Mouse (Mus musculus) embryonic facial prominence, embryonic 12.5 days (tissue): Measurements from ENCODE around the gene Btd. TPM values are rescaled to one million over a fixed set of nuclear protein-coding genes. Genes with fewer than 3 reads are reported as not detected.
A peak's percentile ranks its signal among the peaks of the same experiment; 100 is the strongest.
"Not testable (repeated sequence)": the region's sequence is repeated elsewhere in the genome, so short reads cannot be mapped to it uniquely, and the experiment has no call there.

Experiments
- ATAC-seq: fragments of 200-750 bp; cut with Nextera tagmentation; 2 replicates; pipeline ENCODE4 v1.8.0; 2017; ENCODE audit not compliant: insufficient number of reproducible peaks, insufficient read depth, low FRiP score, low TSS enrichment
- H3K27ac ChIP-seq: fragments of 300-500 bp; sonication (generic); 2 replicates; pipeline ENCODE4 v1.5.1; 2016; ENCODE audit warnings: mild to moderate bottlenecking
- H3K27me3 ChIP-seq: fragments of 300-500 bp; sonication (generic); 2 replicates; pipeline ENCODE4 v1.6.1; 2016; ENCODE audit warnings: mild to moderate bottlenecking, moderate library complexity
- H3K36me3 ChIP-seq: fragments of 300-500 bp; sonication (generic); 2 replicates; pipeline ENCODE4 v1.6.1; 2016; ENCODE audit warnings: mild to moderate bottlenecking
- H3K4me1 ChIP-seq: fragments of 300-500 bp; sonication (generic); 2 replicates; pipeline ENCODE4 v1.6.1; 2016
- H3K4me2 ChIP-seq: fragments of 300-500 bp; sonication (generic); replicated peaks from 2 replicates; pipeline ENCODE4 v1.6.1; 2016; ENCODE audit warnings: mild to moderate bottlenecking, moderate library complexity
- H3K4me3 ChIP-seq: fragments of 300-500 bp; sonication (generic); 2 replicates; pipeline ENCODE4 v1.5.1; 2016; ENCODE audit warnings: mild to moderate bottlenecking
- H3K9ac ChIP-seq: fragments of 300-500 bp; sonication (generic); 2 replicates; pipeline ENCODE4 v1.6.1; 2016; ENCODE audit warnings: mild to moderate bottlenecking, moderate library complexity
- H3K9me3 ChIP-seq: fragments of 300-500 bp; sonication (generic); 2 replicates; pipeline ENCODE4 v1.6.1; 2016; ENCODE audit warnings: mild to moderate bottlenecking, moderate library complexity
- WGBS: fragments of 180-500 bp; shearing (Covaris S2); methylation state at CpG from one replicate; pipeline ENCODE4 v1.1.7; 2016; 5-methylcytosine and 5-hydroxymethylcytosine counted together
- polyA plus RNA-seq: library from polyadenylated mRNA; unstranded; fragments of >200 nt; fragmentation: Nextera tagmentation; extraction: Ambion mirVana; gene quantifications from 2 replicates; pipeline ENCODE4 v1.2.1, GENCODE M21; 2016

Btd gene
- polyA plus RNA-seq = 25.3 and 28.5 TPM in 2 replicates

DNA sequence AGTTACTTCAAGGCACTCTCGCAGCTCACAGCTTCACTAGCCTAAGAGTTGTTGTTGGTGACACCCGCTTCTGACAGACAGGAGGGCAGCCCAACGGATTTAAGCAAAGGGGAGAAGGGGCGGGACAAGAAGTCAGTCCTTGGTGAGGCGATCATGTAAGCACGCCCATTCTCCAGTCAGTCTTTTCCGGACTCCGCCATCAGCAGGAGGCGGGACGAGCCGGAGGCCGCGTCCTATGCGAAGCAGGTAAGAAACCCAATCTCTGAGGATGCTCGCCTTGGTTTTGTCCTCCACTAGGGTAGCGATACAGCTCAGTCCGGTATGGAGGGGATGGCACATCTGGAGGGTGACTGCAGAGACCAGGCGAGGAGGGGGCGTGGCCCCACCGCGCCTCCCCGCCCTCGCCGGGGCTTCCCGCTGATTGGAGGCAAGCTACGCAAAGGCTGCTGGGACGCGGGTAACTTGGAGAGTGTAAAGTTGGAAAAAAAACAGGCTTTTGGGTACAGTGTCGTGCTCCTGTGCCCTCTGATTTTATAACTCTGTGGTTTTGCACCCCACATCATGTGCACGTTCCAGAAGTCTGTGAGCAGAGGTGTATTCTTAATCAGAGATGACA lies at the start of gene Btd, which contains the start of gene Hacl1:
Btd (plus strand) TSS at position 139 of the 616 bp plus-strand sequence.
Hacl1 (minus strand) TSS at position 397 of the 616 bp plus-strand sequence.
- H3K9ac ChIP-seq = peak within 1 kb of the TSS; percentile 60
- H3K9me3 ChIP-seq = no peaks in the 10 kb centered on the region
- peak within 1 kb of the TSS; percentile 86 for H3K27ac ChIP-seq
- peak within 1 kb of the TSS; percentile 52 for H3K4me3 ChIP-seq
- WGBS = 0% methylated on average over 30 of the region's 30 CpGs
- H3K4me1 ChIP-seq = peaks cover 10% of the 10 kb centered on the region; the same call in 1 of the 2 replicates
- H3K4me2 ChIP-seq = peak within 1 kb of the TSS; percentile 81
- no peaks in the 10 kb centered on the region for H3K36me3 ChIP-seq
- peak; percentile 98 for ATAC-seq
- H3K27me3 ChIP-seq = no peaks in the 10 kb centered on the region

DNA sequence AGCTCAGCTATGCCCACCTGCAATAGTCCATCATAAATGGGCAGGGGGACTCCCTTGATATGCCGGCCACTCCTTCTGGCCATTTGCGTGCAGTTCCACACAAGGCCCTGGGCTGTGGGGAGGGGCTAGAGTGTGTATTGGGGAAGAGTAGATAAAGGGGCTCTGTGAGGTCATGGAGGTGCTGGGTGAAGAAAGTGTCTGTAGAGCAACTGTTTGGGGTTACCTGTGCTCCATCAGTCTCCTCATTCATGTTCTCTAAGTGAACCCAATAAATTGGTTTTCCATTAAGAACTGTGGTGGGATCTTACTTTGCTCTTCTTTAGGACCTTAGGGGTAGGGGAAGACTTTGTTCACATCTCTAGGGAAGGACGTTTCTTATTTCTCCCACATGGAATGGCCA lies 49.6 kb upstream of the Btd start, which contains the start of gene Colq:
Colq (minus strand) TSS at position 101 of the 400 bp plus-strand sequence.
- 77% methylated on average over 3 of the region's 3 CpGs for WGBS
- Histone ChIP-seq H3K27me3 (no peaks in the 10 kb centered on the region), H3K4me3 (no peak within 1 kb of the TSS), H3K4me2 (no peak within 1 kb of the TSS), H3K9ac (no peak within 1 kb of the TSS), H3K36me3 (no peaks in the 10 kb centered on the region), H3K9me3 (0 out of 2 replicates have a peak, but pooled peaks cover 4% of the 10 kb centered on the region), H3K27ac (no peak within 1 kb of the TSS), H3K4me1 (no peaks in the 10 kb centered on the region)
- no peak for ATAC-seq

DNA sequence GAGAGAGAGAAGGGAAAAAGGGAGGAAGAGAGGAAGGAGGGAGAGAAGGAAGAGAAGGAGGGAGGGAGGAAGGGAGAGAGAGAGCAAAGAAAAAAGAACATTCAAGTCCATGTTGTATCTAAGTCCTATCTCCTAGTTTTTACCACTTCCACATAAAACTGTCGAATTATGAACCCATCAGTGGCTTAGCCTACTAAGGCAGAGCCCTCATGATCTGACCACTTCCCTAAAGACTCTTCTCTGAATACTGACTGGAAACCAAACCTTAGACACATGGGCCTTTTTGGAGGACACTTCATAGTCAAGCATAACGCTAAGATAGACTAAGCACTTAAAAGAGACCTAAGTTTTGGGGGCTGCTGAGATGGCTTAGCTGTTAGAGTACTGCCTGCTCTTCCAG lies 47.8 kb upstream of the Btd start:
- ATAC-seq = no peak
- Histone ChIP-seq H3K4me3 (no peak overlapping the region), H3K27ac (no peak overlapping the region), H3K9ac (no peak overlapping the region), H3K9me3 (0 out of 2 replicates have a peak, but pooled peaks cover 4% of the 10 kb centered on the region), H3K4me2 (no peak overlapping the region), H3K27me3 (no peaks in the 10 kb centered on the region), H3K36me3 (no peaks in the 10 kb centered on the region), H3K4me1 (no peaks in the 10 kb centered on the region)
- WGBS = 80% methylated on average over 2 of the region's 2 CpGs

DNA sequence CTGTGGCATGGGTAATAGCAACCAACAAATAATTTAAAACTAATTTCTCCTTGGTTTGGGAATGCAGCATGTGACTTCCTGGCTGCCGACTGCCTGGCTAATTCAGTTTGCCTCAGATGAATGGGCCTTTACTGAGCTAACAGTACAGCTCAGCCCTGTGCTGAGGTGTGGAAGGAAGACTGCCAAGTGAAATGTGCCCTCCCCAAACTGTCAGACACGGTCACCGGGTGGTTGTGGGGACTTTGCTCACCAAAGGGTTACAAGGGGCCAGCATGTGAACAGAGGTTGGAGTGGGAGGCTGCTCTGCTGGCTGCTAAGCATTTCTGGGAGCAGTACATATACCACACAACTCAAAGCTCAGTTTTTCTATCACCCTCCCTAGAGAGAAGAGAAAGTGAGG lies 46.1 kb upstream of the Btd start:
- no peak overlapping the region for H3K4me3 ChIP-seq
- no peaks in the 10 kb centered on the region for H3K4me1 ChIP-seq
- no peaks in the 10 kb centered on the region for H3K27me3 ChIP-seq
- WGBS = 71% methylated on average over 3 of the region's 3 CpGs
- no peaks in the 10 kb centered on the region for H3K36me3 ChIP-seq
- H3K9me3 ChIP-seq = 0 out of 2 replicates have a peak, but pooled peaks cover 4% of the 10 kb centered on the region
- no peak overlapping the region for H3K4me2 ChIP-seq
- H3K27ac ChIP-seq = no peak overlapping the region
- ATAC-seq = no peak
- H3K9ac ChIP-seq = no peak overlapping the region

DNA sequence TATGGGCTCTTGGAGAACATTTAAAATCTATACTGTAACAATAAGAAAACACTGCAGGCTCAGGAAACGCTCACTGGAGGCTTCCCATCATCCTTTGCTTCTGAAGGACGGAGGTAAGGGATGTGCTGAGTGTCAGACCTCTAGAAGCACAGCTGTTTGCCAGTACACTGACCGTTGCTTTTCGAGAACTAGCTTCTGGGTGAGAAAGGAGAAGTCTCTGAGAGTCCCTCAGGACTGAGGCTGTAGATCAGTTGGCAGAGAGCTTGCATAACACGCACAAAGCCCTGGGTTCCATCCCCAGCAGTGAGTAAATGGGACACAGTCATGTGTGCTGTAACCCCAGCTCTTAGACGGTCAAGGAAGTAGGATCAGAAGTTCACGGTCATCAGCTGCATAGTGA lies 44.4 kb upstream of the Btd start:
- 73% methylated on average over 7 of the region's 7 CpGs for WGBS
- H3K4me2 ChIP-seq = no peak overlapping the region
- no peaks in the 10 kb centered on the region for H3K36me3 ChIP-seq
- 0 out of 2 replicates have a peak, but pooled peaks cover 4% of the 10 kb centered on the region for H3K9me3 ChIP-seq
- H3K27me3 ChIP-seq = no peaks in the 10 kb centered on the region
- no peak overlapping the region for H3K9ac ChIP-seq
- no peak for ATAC-seq
- no peak overlapping the region for H3K27ac ChIP-seq
- no peaks in the 10 kb centered on the region for H3K4me1 ChIP-seq
- H3K4me3 ChIP-seq = no peak overlapping the region

DNA sequence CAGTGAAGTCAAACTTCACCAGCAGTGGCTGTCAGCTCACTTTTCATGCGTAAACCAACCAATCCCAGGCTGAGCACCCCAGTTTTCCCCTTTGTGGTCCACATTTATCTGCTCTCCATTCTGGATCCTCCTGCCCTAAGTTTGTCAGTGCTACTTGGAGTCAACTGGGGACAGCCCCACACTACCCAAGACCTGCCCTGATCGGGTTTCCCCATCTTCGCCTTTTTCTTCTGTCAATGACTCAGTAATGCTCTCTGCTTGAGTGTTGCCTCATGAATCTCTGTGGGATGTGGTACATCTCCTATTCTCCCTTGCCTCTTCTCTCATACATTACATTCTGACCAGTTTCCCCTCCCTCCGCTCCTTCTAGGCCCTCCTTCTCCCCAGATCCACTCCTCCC lies 43.4 kb upstream of the Btd start:
- 94% methylated on average over 4 of the region's 4 CpGs for WGBS
- H3K4me1 ChIP-seq = no peaks in the 10 kb centered on the region
- H3K9me3 ChIP-seq = 0 out of 2 replicates have a peak, but pooled peaks cover 4% of the 10 kb centered on the region
- H3K27ac ChIP-seq = no peak overlapping the region
- no peak overlapping the region for H3K9ac ChIP-seq
- H3K4me2 ChIP-seq = no peak overlapping the region
- H3K27me3 ChIP-seq = no peaks in the 10 kb centered on the region
- no peak overlapping the region for H3K4me3 ChIP-seq
- H3K36me3 ChIP-seq = no peaks in the 10 kb centered on the region
- ATAC-seq = no peak

DNA sequence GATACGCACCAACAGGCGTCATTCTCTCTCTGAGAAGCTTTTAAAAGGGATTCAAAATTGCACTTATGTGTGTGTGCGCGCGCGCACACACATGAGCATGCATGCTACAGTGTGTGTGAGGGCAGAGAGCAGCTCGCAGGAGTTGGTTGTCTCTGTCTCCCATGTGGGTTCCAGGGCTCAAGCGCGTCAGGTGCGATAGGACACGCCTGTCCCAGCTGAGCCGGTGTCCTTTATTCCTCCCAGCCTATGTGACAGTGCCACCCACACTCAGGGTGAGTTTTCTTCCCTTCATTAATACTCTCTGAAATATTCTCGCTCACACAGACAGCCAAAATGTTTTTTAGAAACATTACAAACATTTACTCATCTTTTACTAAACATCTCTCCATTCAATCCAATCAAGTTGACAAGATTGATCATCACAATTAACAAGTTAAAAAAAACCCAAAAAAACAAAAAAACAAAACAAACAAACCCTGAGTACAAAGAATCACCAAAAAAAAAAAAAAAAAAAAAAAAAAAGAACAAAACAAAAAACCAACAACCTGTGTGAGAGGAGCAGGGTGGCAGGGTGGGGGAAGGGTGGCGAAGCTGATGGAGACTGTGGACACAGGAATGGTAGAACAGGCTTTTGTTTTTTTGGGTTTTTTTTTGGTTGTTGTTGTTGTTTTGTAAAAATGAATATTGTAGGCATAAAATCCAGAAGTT lies 38.8 kb upstream of the Btd start:
- H3K9ac ChIP-seq = no peak overlapping the region
- no peak overlapping the region for H3K27ac ChIP-seq
- H3K36me3 ChIP-seq = no peaks in the 10 kb centered on the region
- no peaks in the 10 kb centered on the region for H3K4me1 ChIP-seq
- H3K4me2 ChIP-seq = no peak overlapping the region
- no peaks in the 10 kb centered on the region for H3K27me3 ChIP-seq
- no peak overlapping the region for H3K4me3 ChIP-seq
- no peaks in the 10 kb centered on the region for H3K9me3 ChIP-seq
- 92% methylated on average over 14 of the region's 14 CpGs for WGBS
- ATAC-seq = no peak

DNA sequence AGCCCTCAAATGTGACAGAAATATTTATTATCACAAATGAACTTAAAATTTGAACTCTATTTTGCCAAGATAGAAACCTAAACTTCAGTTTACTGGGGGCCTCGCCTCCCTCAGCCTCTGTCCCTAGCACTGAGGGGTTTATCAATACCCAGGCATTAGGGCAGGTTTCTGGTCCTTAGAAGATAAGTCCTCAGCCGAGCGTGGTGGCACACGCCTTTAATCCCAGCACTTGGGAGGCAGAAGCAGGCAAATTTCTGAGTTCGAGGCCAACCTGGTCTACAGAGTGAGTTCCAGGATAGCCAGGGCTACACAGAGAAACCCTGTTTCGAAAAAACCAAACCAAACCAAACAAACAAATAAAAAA lies 38.2 kb upstream of the Btd start:
- not testable (repeated sequence) for H3K36me3 ChIP-seq, H3K4me2 ChIP-seq, H3K9me3 ChIP-seq, H3K27me3 ChIP-seq, ATAC-seq, H3K4me1 ChIP-seq, H3K27ac ChIP-seq, H3K9ac ChIP-seq, H3K4me3 ChIP-seq
- WGBS = 82% methylated on average over 6 of the region's 6 CpGs

DNA sequence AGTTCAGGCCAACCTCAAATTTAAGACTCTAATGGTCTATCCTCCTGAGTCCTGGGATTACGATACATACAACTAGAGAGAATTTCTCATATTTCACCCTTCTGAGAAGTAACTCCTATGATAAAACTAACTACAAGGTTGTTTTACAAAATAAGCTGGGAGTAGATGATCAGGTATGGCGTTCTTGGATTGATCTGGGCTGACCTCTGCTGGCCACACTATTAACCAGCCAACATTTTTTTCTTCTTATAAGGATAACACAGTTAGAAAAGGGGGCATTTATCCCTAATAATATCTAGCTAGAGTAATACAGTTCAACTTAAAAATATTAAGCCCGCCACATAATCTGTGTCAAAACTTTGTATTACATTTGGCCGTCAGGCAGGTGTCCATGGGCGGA lies 35.9 kb upstream of the Btd start:
- Histone ChIP-seq H3K9me3 (no peaks in the 10 kb centered on the region), H3K9ac (no peak overlapping the region), H3K4me3 (no peak overlapping the region), H3K4me2 (no peak overlapping the region), H3K27ac (no peak overlapping the region), H3K27me3 (no peaks in the 10 kb centered on the region), H3K4me1 (no peaks in the 10 kb centered on the region), H3K36me3 (no peaks in the 10 kb centered on the region)
- 68% methylated on average over 5 of the region's 5 CpGs for WGBS
- no peak for ATAC-seq

DNA sequence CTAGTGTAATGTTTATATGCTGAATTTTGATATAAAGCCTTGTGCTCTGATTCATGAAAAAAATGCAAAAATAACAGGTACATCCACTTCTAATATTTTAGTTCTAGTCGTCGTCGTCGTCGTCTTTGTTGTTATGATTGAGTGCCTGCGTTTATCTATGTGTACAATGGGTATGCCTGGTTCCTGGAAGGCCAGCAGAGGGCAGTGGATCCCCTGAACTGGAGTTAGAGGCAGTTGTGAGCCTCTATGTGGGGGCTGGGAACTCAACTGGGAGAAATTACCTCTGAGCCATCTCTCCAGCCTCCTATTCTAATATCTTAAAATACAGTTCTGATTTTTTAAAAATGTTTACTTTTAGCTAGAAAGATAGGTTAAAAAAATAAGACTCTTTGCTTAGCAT lies 35.3 kb upstream of the Btd start:
- H3K27ac ChIP-seq = no peak overlapping the region
- H3K27me3 ChIP-seq = no peaks in the 10 kb centered on the region
- no peaks in the 10 kb centered on the region for H3K4me1 ChIP-seq
- H3K9ac ChIP-seq = no peak overlapping the region
- no peak overlapping the region for H3K4me3 ChIP-seq
- 52% methylated on average over 6 of the region's 6 CpGs for WGBS
- H3K4me2 ChIP-seq = no peak overlapping the region
- ATAC-seq = no peak
- no peaks in the 10 kb centered on the region for H3K9me3 ChIP-seq
- H3K36me3 ChIP-seq = no peaks in the 10 kb centered on the region

DNA sequence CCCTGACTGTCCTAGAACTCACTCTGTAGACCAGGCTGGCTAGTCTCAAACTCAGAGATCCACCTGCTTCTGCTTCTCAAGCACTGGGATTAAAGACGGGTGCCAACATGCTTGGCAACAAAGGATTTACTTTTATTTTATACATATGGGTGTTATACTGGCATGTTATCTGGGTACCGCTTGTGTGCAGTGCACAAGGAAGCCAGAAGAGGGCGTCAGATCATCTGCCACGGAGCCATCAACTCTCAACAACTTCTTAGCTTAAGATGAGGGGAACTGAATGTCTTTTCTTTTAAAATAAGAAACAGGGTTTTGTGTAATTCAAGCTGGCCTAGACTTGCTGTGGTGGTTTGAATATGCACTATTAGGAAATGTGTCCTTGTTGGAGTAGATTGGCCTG lies 28.8 kb upstream of the Btd start:
- no peaks in the 10 kb centered on the region for H3K9me3 ChIP-seq
- H3K4me2 ChIP-seq = no peak overlapping the region
- H3K27me3 ChIP-seq = no peaks in the 10 kb centered on the region
- H3K4me1 ChIP-seq = no peaks in the 10 kb centered on the region
- ATAC-seq = no peak
- WGBS = 64% methylated on average over 4 of the region's 4 CpGs
- H3K9ac ChIP-seq = no peak overlapping the region
- no peak overlapping the region for H3K4me3 ChIP-seq
- H3K36me3 ChIP-seq = no peaks in the 10 kb centered on the region
- H3K27ac ChIP-seq = no peak overlapping the region

DNA sequence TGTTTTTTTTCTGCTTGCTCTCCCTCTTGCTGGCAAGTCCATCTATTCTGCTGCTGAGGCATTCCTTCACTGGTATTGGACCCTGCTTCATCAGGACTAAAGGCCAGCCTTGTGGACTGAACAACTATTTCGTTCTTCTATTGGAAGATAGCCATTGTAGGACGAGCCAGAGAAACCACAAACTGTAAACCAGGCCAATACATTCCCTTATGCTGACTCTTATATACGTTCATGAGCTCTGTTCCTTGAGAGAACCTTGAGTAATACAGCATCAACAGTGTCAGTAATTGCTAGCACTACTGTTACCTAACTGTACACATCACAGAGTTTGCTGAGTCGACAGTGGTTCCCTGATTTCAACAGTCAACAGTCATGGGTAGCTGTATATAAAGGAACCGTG lies 27.2 kb upstream of the Btd start:
- ATAC-seq = no peak
- 85% methylated on average over 5 of the region's 5 CpGs for whole genome bisulfite sequencing
- H3K4me3 ChIP-seq = no peak overlapping the region
- no peaks in the 10 kb centered on the region for H3K4me1 ChIP-seq
- H3K27ac ChIP-seq = no peak overlapping the region
- H3K27me3 ChIP-seq = no peaks in the 10 kb centered on the region
- H3K4me2 ChIP-seq = no peak overlapping the region
- H3K9ac ChIP-seq = no peak overlapping the region
- no peaks in the 10 kb centered on the region for H3K36me3 ChIP-seq
- H3K9me3 ChIP-seq = no peaks in the 10 kb centered on the region
